Mouse (Mus musculus): Measurements from ENCODE around the gene Ankrd36.

GRCm38 (mm10) chr11:5563898-5564297 lies 5.6 kb upstream of the Ankrd36 start:
- TF ChIP-seq CTCF (IDR thresholded peaks at IDR 0.05; ENCODE audit: extremely low read depth, insufficient read length, insufficient replicate concordance, low read depth, low read length) (no peak), POLR2A (IDR thresholded peaks at IDR 0.05; ENCODE audit: low read depth, low read length) (no peak)

Measured in small intestine, adult 2 months (tissue).